Mouse (Mus musculus) liver, postnatal 0 days (tissue): ENCODE data around the gene P2rx5. TPM values are rescaled to one million over a fixed set of nuclear protein-coding genes. Genes with fewer than 3 reads are reported as not detected.

Source experiments
- ATAC-seq: fragments of 200-750 bp; cut with Nextera tagmentation; 2 replicates; pipeline ENCODE4 v1.8.0; 2017; ENCODE audit warnings: mild to moderate bottlenecking, moderate library complexity
- DNase-seq: peaks from one replicate; pipeline ENCODE4 v3.0.0-alpha.2; 2016
- H3K27ac ChIP-seq: fragments of 300-500 bp; sonication (generic); 2 replicates; pipeline ENCODE4 v1.5.1; 2014; ENCODE audit warnings: antibody characterized with exemption, moderate library complexity, mild to moderate bottlenecking, low read depth
- H3K27me3 ChIP-seq: fragments of 300-500 bp; sonication (generic); 2 replicates; pipeline ENCODE4 v1.6.1; 2014; ENCODE audit warnings: low read length, control low read depth, mixed read lengths; ENCODE audit not compliant: insufficient read depth
- H3K36me3 ChIP-seq: fragments of 300-500 bp; sonication (generic); replicated peaks from 2 replicates; pipeline ENCODE4 v1.6.1; 2014; ENCODE audit warnings: mild to moderate bottlenecking, control low read depth, low read length, moderate library complexity, mixed read lengths; ENCODE audit not compliant: insufficient read depth
- H3K4me1 ChIP-seq: fragments of 300-500 bp; sonication (generic); 2 replicates; pipeline ENCODE4 v1.6.1; 2014; ENCODE audit warnings: antibody characterized with exemption, mild to moderate bottlenecking, control low read depth; ENCODE audit not compliant: insufficient read depth
- H3K4me2 ChIP-seq: fragments of 300-500 bp; sonication (generic); 2 replicates; pipeline ENCODE4 v1.6.1; 2014; ENCODE audit warnings: low read depth, mild to moderate bottlenecking, low read length, moderate library complexity, mixed read lengths
- H3K4me3 ChIP-seq: fragments of 300-500 bp; sonication (generic); 2 replicates; pipeline ENCODE4 v1.5.1; 2014; ENCODE audit warnings: low read depth, low read length
- H3K9ac ChIP-seq: fragments of 300-500 bp; sonication (generic); replicated peaks from 2 replicates; pipeline ENCODE4 v1.6.1; 2014; ENCODE audit warnings: mild to moderate bottlenecking, moderate library complexity
- H3K9me3 ChIP-seq: fragments of 300-500 bp; sonication (generic); 2 replicates; pipeline ENCODE4 v1.6.1; 2016; ENCODE audit warnings: mild to moderate bottlenecking, control low read depth, low read length, mixed read lengths
- CTCF ChIP-seq: sonication (generic); IDR thresholded peaks from 2 replicates; pipeline ENCODE4 v1.5.1; 2016; ENCODE audit warnings: antibody characterized with exemption, low read depth
- EP300 ChIP-seq: IDR thresholded peaks from 2 replicates; pipeline ENCODE4 v1.6.1; 2016; ENCODE audit warnings: antibody characterized with exemption, low read depth, mild to moderate bottlenecking
- WGBS: fragments of 180-500 bp; shearing (Covaris S2); extraction: QIAGEN DNeasy Blood & Tissue Kit; methylation state at CpG from one replicate; pipeline ENCODE4 v1.1.7; 2014; ENCODE audit not compliant: insufficient replicate concordance; 5-methylcytosine and 5-hydroxymethylcytosine counted together
- polyA plus RNA-seq: library from polyadenylated mRNA; unstranded; fragments of >200 nt; fragmentation: Nextera tagmentation; extraction: Ambion mirVana; gene quantifications from 2 replicates; pipeline ENCODE4 v1.2.1, GENCODE M21; 2015

Gene P2rx5
- polyA plus RNA-seq, 1 experiment from 2014 or later = 0.11 TPM

DNA sequence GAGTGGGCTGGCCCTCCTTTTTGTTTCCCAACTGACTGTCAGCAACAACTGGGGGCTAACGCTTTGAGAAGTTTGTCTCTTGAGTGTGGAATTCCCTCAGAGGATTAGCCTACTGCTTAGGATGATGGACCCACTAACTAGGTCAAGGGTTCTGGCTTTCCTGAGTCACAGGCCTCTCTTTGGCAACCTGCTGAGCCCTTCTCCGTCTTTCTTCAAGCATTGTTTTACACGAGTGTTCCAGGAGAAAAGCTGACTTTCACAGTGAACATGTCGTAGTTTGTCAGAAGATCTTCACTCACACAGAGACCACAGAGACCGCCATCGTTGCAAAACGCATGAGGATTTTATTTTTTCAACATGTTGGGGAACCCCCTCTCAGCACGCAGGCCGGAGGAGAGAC lies 12.0 kb upstream of the P2rx5 start:
- TF ChIP-seq EP300 = no peak
- no peak for TF ChIP-seq CTCF
- DNase-seq = no peak

DNA sequence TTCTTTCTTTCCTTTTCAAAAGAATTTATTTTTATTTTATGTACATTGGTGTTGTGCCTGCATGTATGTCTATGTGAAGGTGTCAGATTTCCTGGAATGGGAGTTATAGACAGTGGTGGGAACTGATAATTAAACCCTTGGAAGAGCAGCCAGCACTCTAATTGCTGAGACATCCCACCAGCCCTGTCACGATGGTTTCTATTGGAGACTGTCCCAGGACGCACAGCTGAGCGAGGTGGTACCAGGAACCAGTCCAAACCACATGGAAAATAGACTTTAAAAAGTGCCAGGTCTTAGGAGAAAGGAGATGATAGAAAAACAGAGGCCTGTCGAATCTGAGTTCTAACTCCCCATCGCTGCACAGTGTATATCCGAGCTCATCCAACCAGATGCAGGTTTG lies 5.2 kb upstream of the P2rx5 start:
- Histone ChIP-seq H3K27ac (no peak overlapping the region), H3K4me3 (no peak overlapping the region), H3K4me2 (no peak overlapping the region), H3K9ac (no peak overlapping the region), H3K36me3 (no peaks in the 10 kb centered on the region), H3K9me3 (no peaks in the 10 kb centered on the region), H3K4me1 (no peaks in the 10 kb centered on the region), H3K27me3 (peaks cover 9% of the 10 kb centered on the region)
- ATAC-seq = no peak
- TF ChIP-seq EP300 (no peak), CTCF (no peak)
- no peak for DNase-seq
- WGBS = 71% methylated on average over 6 of the region's 6 CpGs

More for the DNA sequence above, 12.0 kb upstream of the P2rx5 start:
- Histone ChIP-seq H3K36me3 (no peaks in the 10 kb centered on the region), H3K27me3 (no peaks in the 10 kb centered on the region), H3K27ac (no peak overlapping the region), H3K4me1 (no peaks in the 10 kb centered on the region), H3K9ac (no peak overlapping the region), H3K4me2 (no peak overlapping the region), H3K9me3 (no peaks in the 10 kb centered on the region), H3K4me3 (no peak overlapping the region)
- WGBS = 80% methylated on average over 9 of the region's 9 CpGs
- no peak for ATAC-seq

DNA sequence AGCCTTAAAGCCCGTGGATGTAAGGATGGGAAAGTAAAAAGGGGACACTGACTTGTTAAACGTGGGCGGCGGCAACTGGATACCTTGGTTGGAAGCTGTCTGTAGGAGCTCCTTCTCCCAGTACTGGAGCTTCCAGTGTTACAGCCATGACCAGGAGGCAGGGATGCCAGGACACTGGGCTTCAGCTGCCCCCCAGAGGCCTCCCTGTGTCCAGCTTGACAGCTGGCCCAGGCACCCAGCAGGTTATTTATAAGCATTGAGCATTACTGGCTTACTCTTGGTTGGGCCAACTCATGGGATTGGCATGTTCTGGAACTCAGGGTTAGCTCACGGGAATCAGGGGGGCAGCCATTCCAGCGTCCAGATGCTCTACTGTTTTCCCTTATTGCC lies 585 bp downstream of the P2rx5 start:
- no peak overlapping the region for H3K27ac ChIP-seq
- H3K36me3 ChIP-seq = no peaks in the 10 kb centered on the region
- H3K9ac ChIP-seq = no peak overlapping the region
- H3K9me3 ChIP-seq = no peaks in the 10 kb centered on the region
- ATAC-seq = 0 out of 2 replicates have a peak, but pooled peaks have one; percentile 40
- H3K4me1 ChIP-seq = peaks cover 7% of the 10 kb centered on the region; the same call in 1 of the 2 replicates
- peaks cover 21% of the 10 kb centered on the region for H3K27me3 ChIP-seq
- H3K4me3 ChIP-seq = peak overlapping the region; percentile 43
- WGBS = 30% methylated on average over 6 of the region's 6 CpGs
- no peak for TF ChIP-seq EP300
- no peak for TF ChIP-seq CTCF
- peak overlapping the region; percentile 73 for H3K4me2 ChIP-seq
- DNase-seq = no peak

DNA sequence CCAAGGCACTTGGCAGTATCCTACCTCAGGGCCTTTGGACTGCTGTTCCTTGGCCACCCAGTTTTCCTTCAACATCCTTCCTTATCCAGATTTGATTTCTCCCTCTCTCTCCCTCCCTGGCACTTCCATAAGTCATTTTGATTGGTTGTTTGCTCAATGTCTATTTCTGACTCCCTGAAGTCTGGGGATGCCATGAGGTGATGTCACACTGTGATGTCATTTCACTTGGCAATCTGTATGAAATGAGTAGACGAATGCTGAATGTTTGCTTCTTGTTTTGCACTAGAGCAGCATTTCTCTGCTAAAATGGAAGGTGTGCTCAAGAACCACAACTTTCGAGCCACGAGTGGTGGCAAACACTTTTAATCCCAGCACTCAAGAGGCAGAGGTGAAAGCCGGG lies 1.4 kb downstream of the P2rx5 start:
- Histone ChIP-seq H3K4me3 (no peak overlapping the region), H3K9ac (no peak overlapping the region), H3K36me3 (no peaks in the 10 kb centered on the region), H3K27ac (no peak overlapping the region), H3K4me2 (no peak overlapping the region), H3K9me3 (no peaks in the 10 kb centered on the region), H3K4me1 (peaks cover 7% of the 10 kb centered on the region; the same call in 1 of the 2 replicates), H3K27me3 (peaks cover 21% of the 10 kb centered on the region)
- ATAC-seq = no peak
- no peak for DNase-seq
- WGBS = 79% methylated on average over 4 of the region's 4 CpGs
- TF ChIP-seq CTCF (no peak), EP300 (no peak)

DNA sequence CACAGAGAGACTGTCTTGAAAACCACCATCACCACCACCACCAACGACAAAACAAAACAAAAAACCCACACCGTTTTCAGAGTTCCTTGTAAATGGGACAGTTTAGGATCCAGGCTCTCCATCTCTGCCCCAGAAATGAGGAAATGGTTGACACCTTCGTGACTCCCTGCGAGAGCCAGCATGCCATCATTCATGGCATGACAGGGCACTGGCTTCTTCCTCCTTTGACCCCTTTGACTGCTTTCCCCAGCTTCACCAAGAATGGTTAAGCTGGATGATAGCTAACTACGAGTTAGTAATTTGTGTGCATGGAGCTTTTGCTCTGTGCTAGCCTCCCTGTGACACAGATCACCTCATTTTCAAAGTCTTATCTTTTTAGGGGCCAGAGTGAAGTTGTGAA lies 2.1 kb downstream of the P2rx5 start:
- H3K36me3 ChIP-seq = no peaks in the 10 kb centered on the region
- H3K4me1 ChIP-seq = peaks cover 7% of the 10 kb centered on the region; the same call in 1 of the 2 replicates
- no peak overlapping the region for H3K27ac ChIP-seq
- no peak for DNase-seq
- no peak overlapping the region for H3K4me3 ChIP-seq
- H3K4me2 ChIP-seq = no peak overlapping the region
- peaks cover 21% of the 10 kb centered on the region for H3K27me3 ChIP-seq
- no peaks in the 10 kb centered on the region for H3K9me3 ChIP-seq
- no peak for ATAC-seq
- no peak overlapping the region for H3K9ac ChIP-seq
- TF ChIP-seq EP300 = no peak
- TF ChIP-seq CTCF = no peak
- WGBS = 25% methylated on average over 5 of the region's 5 CpGs

DNA sequence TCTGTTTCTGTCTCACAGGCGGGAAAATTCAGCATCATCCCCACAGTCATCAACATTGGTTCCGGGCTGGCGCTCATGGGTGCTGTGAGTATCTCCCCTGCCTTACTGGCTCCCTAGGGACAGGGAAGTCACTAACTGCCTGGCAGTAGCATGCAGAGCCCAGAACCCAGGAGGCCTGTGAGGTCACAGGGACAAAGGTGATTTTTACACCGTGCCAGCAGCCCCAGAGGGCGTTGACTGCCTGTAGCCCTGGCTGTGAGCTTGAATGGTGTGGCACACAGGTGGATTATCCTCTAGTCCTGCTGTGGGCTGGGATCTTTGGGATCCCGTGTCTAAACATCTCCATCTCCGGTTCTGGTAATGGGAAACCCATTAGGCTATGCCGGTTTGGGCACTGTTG lies 7.8 kb downstream of the P2rx5 start:
- H3K36me3 ChIP-seq = no peaks in the 10 kb centered on the region
- ATAC-seq = peak; percentile 68
- no peak overlapping the region for H3K27ac ChIP-seq
- 83% methylated on average over 8 of the region's 8 CpGs for WGBS
- no peaks in the 10 kb centered on the region for H3K9me3 ChIP-seq
- H3K4me1 ChIP-seq = peaks cover 7% of the 10 kb centered on the region
- TF ChIP-seq EP300 (no peak), CTCF (no peak)
- no peak overlapping the region for H3K4me2 ChIP-seq
- DNase-seq = peak; percentile 43
- no peak overlapping the region for H3K4me3 ChIP-seq
- no peak overlapping the region for H3K9ac ChIP-seq
- no peaks in the 10 kb centered on the region for H3K27me3 ChIP-seq

DNA sequence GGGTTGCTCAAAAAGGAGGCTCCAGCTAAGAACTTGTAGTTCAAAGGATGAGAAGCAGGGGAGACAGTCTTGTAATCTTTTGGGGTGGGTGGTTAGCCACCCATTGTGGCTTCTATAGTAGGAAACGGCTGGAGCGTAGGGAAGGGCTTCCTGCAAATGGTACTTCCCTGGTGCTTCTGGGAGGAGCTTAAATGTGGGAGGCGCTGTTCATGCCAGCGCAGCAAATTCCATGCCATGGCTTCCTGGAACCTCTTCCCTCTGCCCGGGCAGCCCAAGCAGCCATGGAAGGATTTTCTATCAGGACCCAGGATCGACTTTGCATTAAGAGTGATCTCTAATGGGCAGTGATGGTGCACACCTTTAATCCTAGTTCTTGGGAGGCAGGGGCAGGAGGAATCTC lies 8.4 kb downstream of the P2rx5 start:
- H3K27me3 ChIP-seq = no peaks in the 10 kb centered on the region
- TF ChIP-seq EP300 (no peak), CTCF (no peak)
- 80% methylated on average over 6 of the region's 6 CpGs for WGBS
- no peak overlapping the region for H3K4me2 ChIP-seq
- no peaks in the 10 kb centered on the region for H3K36me3 ChIP-seq
- H3K27ac ChIP-seq = no peak overlapping the region
- DNase-seq = no peak
- no peak for ATAC-seq
- H3K9me3 ChIP-seq = no peaks in the 10 kb centered on the region
- H3K9ac ChIP-seq = no peak overlapping the region
- no peak overlapping the region for H3K4me3 ChIP-seq
- peaks cover 10% of the 10 kb centered on the region for H3K4me1 ChIP-seq
